Mouse (Mus musculus) heart, postnatal 36 days (tissue): Measurements from ENCODE around the gene Mvp. TPM values are rescaled to one million over a fixed set of nuclear protein-coding genes. Genes with fewer than 3 reads are reported as not detected.

Experiments used
- DNase-seq, 2 experiments: peaks; one replicate each; pipeline ENCODE4 v3.0.0; 2021 to 2022
- intact Hi-C: fragments of 180-260 bp; cut with DNase I; formaldehyde crosslinking; loops from one replicate; pipeline ENCODE4 v1.15.1; 2025
- total RNA-seq, 2 experiments: library from RNA; stranded (reverse); gene quantifications; 2 replicates each; pipeline ENCODE4 v1.2.3; 2021

Mvp gene
- total RNA-seq, 2 experiments from 2014 or later, result 53.5 to 57.7 TPM

- no peak for DNase-seq
- intact Hi-C loops, result no loop called here
Observed at GRCm38 (mm10) chr7:127007313-127008024, 7.0 kb downstream of the Mvp start.

- intact Hi-C loops, result no loop called here
Observed at GRCm38 (mm10) chr7:127004122-127004875, 10.1 kb downstream of the Mvp start.

GRCm38 (mm10) chr7:127003620-127004019 is 10.8 kb downstream of the Mvp start:
- intact Hi-C loops, result no loop called here
- DNase-seq, result no peak

More at GRCm38 (mm10) chr7:127004122-127004875, 10.1 kb downstream of the Mvp start:
- DNase-seq, result no peak

- DNase-seq, result no peak
- intact Hi-C loops, result loop anchor here (5.0 kb wide), 1 partner anchor 52 kb away; the partner anchor contains the start of gene Asphd1
Observed at GRCm38 (mm10) chr7:126999568-126999967, 14.9 kb downstream of the Mvp start.

- DNase-seq, result no peak
- intact Hi-C loops, result loop anchor here (5.0 kb wide), 1 partner anchor 49 kb away; the partner anchor contains the start of gene Asphd1
Observed at GRCm38 (mm10) chr7:126996449-126996848, 18.0 kb downstream of the Mvp start.

GRCm38 (mm10) chr7:126988816-126989215 is 25.6 kb downstream of the Mvp start:
- no peak for DNase-seq

GRCm38 (mm10) chr7:126986319-126986718 is 28.1 kb downstream of the Mvp start:
- peak in 1 of 2 experiments; percentile 26 for DNase-seq
- intact Hi-C loops, result loop anchor here (2.0 kb wide), 1 partner anchor 118 kb away; no protein-coding TSS in a partner anchor

More at GRCm38 (mm10) chr7:126988816-126989215, 25.6 kb downstream of the Mvp start:
- intact Hi-C loops, result no loop called here

GRCm38 (mm10) chr7:126984667-126985444 is 29.6 kb downstream of the Mvp start:
- no peak for DNase-seq
- intact Hi-C loops, result no loop called here

- no peak for DNase-seq
- intact Hi-C loops, result no loop called here
Observed at GRCm38 (mm10) chr7:126983113-126983512, 31.3 kb downstream of the Mvp start.

GRCm38 (mm10) chr7:126982054-126982453 is 32.4 kb downstream of the Mvp start:
- no peak for DNase-seq
- intact Hi-C loops, result no loop called here

- no peak for DNase-seq
- intact Hi-C loops, result no loop called here
Observed at GRCm38 (mm10) chr7:126981601-126982000, 32.8 kb downstream of the Mvp start.

- intact Hi-C loops, result no loop called here
- DNase-seq, result no peak
Observed at GRCm38 (mm10) chr7:126978841-126979240, 35.6 kb downstream of the Mvp start.

- no peak for DNase-seq
- intact Hi-C loops, result loop anchor here (2.0 kb wide), 1 partner anchor 38 kb away; the partner anchor contains the start of gene Mvp
Observed at GRCm38 (mm10) chr7:126976878-126977459, 37.5 kb downstream of the Mvp start.

- DNase-seq, result peak; percentile 97 to 98
- intact Hi-C loops, result loop anchor here (1.0 to 2.0 kb wide), 2 partner anchors 26 to 39 kb away; partner anchors contain the start of genes Mvp and Sez6l2
Observed at GRCm38 (mm10) chr7:126975950-126976866, 38.2 kb downstream of the Mvp start, which contains the start of gene Cdiptos. Gene Cdiptos (minus strand): TSS chr7:126976098.

GRCm38 (mm10) chr7:126975893-126975949 is 38.7 kb downstream of the Mvp start, which contains the start of gene Cdipt:
Gene Cdipt (plus strand): TSS chr7:126975914.
- no peak for DNase-seq
- intact Hi-C loops, result loop anchor here (1.0 kb wide), 1 partner anchor 25 kb away; the partner anchor contains the start of gene Sez6l2

GRCm38 (mm10) chr7:126975493-126975892 is 38.9 kb downstream of the Mvp start:
- intact Hi-C loops, result loop anchor here (1.0 kb wide), 1 partner anchor 25 kb away; the partner anchor contains the start of gene Sez6l2

GRCm38 (mm10) chr7:126967361-126967760 is 47.1 kb downstream of the Mvp start:
- intact Hi-C loops, result no loop called here
- no peak for DNase-seq

More at GRCm38 (mm10) chr7:126975493-126975892, 38.9 kb downstream of the Mvp start:
- no peak for DNase-seq

- intact Hi-C loops, result no loop called here
- DNase-seq, result no peak
Observed at GRCm38 (mm10) chr7:126965568-126965967, 48.9 kb downstream of the Mvp start.

GRCm38 (mm10) chr7:126963548-126964286 is 50.7 kb downstream of the Mvp start:
- DNase-seq, result peak; percentile 28 to 43
- intact Hi-C loops, result loop anchor here (2.0 kb wide), 1 partner anchor 141 kb away; no protein-coding TSS in a partner anchor
